Mouse (Mus musculus) heart, embryonic 14.5 days (tissue): ENCODE measurements around the gene Them7. TPM values are rescaled to one million over a fixed set of nuclear protein-coding genes. Genes with fewer than 3 reads are reported as not detected.

Experiments
- ATAC-seq: fragments of 200-750 bp; cut with Nextera tagmentation; 2 replicates; pipeline ENCODE4 v1.8.0; 2017; ENCODE audit warnings: low read depth, moderate TSS enrichment; ENCODE audit not compliant: insufficient number of reproducible peaks, insufficient read depth, low FRiP score
- H3K27ac ChIP-seq, 2 experiments: fragments of 200-500 bp in 1 of 2; fragments of 300-500 bp in 1 of 2; sonication (generic) in 1 of 2; replicated peaks in 1 of 2; 2 replicates each; pipeline ENCODE4 v1.5.1; 2012 to 2014; ENCODE audit warnings: low read depth in 2 of 2, low read length in 2 of 2, control low read depth in 1 of 2, mild to moderate bottlenecking in 1 of 2, mixed read lengths in 1 of 2; ENCODE audit not compliant: control insufficient read depth in 1 of 2, insufficient read depth in 1 of 2
- H3K27me3 ChIP-seq: fragments of 300-500 bp; sonication (generic); 2 replicates; pipeline ENCODE4 v1.6.1; 2014; ENCODE audit warnings: mild to moderate bottlenecking, low read length, control low read depth; ENCODE audit not compliant: control insufficient read depth, insufficient read depth
- H3K36me3 ChIP-seq: fragments of 300-500 bp; sonication (generic); 2 replicates; pipeline ENCODE4 v1.6.1; 2014; ENCODE audit warnings: mild to moderate bottlenecking, control low read depth, low read length, mixed read lengths; ENCODE audit not compliant: control insufficient read depth, insufficient read depth
- H3K4me1 ChIP-seq, 2 experiments: fragments of 200-500 bp in 1 of 2; fragments of 300-500 bp in 1 of 2; sonication (generic) in 1 of 2; 2 replicates each; pipeline ENCODE4 v1.6.1; 2012 to 2014; ENCODE audit warnings: low read length in 2 of 2, control low read depth in 1 of 2, mixed read lengths in 1 of 2; ENCODE audit not compliant: control insufficient read depth in 2 of 2, insufficient read depth in 2 of 2
- H3K4me2 ChIP-seq: fragments of 300-500 bp; sonication (generic); 2 replicates; pipeline ENCODE4 v1.6.1; 2014; ENCODE audit warnings: mild to moderate bottlenecking, low read length
- H3K4me3 ChIP-seq, 2 experiments: fragments of 200-500 bp in 1 of 2; fragments of 300-500 bp in 1 of 2; sonication (generic) in 1 of 2; 2 replicates each; pipeline ENCODE4 v1.5.1; 2012 to 2014; ENCODE audit warnings: low read length in 2 of 2, mild to moderate bottlenecking in 2 of 2, control low read depth in 1 of 2, low read depth in 1 of 2, moderate library complexity in 1 of 2; ENCODE audit not compliant: control insufficient read depth in 1 of 2, insufficient read depth in 1 of 2
- H3K9ac ChIP-seq: fragments of 300-500 bp; sonication (generic); 2 replicates; pipeline ENCODE4 v1.6.1; 2014; ENCODE audit warnings: mild to moderate bottlenecking, low read length
- H3K9me3 ChIP-seq: fragments of 300-500 bp; sonication (generic); 2 replicates; pipeline ENCODE4 v1.6.1; 2016; ENCODE audit warnings: low read length, control low read depth; ENCODE audit not compliant: control insufficient read depth
- WGBS: fragments of 180-500 bp; shearing (Covaris S2); extraction: QIAGEN DNeasy Blood & Tissue Kit; methylation state at CpG from one replicate; pipeline ENCODE4 v1.1.7; 2014; 5-methylcytosine and 5-hydroxymethylcytosine counted together
- polyA plus RNA-seq: library from polyadenylated mRNA; unstranded; fragments of >200 nt; fragmentation: Nextera tagmentation; extraction: Ambion mirVana; gene quantifications from 2 replicates; pipeline ENCODE4 v1.2.1, GENCODE M21; 2014

Gene Them7
- polyA plus RNA-seq, 1 experiment from 2014 or later: 1.1 TPM

GRCm38 (mm10) chr2:105398636-105399084 is 174.5 kb downstream of the Them7 start:
- peak overlapping the region; percentile 73 for H3K4me2 ChIP-seq
- H3K4me3 ChIP-seq: peak overlapping the region; percentile 71 to 85
- H3K27ac ChIP-seq: peak overlapping the region; percentile 92 to 94
- peak overlapping the region; percentile 92 for H3K9ac ChIP-seq
- WGBS: 0% methylated on average over 31 of the region's 31 CpGs
- H3K36me3 ChIP-seq: peaks cover 19% of the 10 kb centered on the region
- no peaks in the 10 kb centered on the region for H3K27me3 ChIP-seq
- H3K4me1 ChIP-seq: peaks cover 18 to 35% of the 10 kb centered on the region in 2 experiments
- peak; percentile 49 for ATAC-seq
- no peaks in the 10 kb centered on the region for H3K9me3 ChIP-seq

- H3K9me3 ChIP-seq: no peaks in the 10 kb centered on the region
Observed at GRCm38 (mm10) chr2:105399085-105399891, 175.2 kb downstream of the Them7 start, which contains the start of gene Rcn1. Rcn1 (minus strand) TSS chr2:105399319.

GRCm38 (mm10) chr2:105400558-105400957 is 176.4 kb downstream of the Them7 start:
- Histone ChIP-seq H3K36me3 (peaks cover 6% of the 10 kb centered on the region; the same call in 1 of the 2 replicates), H3K4me1 (peaks cover 18 to 32% of the 10 kb centered on the region in 2 experiments), H3K4me2 (no peak overlapping the region), H3K9ac (no peak overlapping the region), H3K4me3 (no peak overlapping the region), H3K27ac (no peak overlapping the region), H3K9me3 (no peaks in the 10 kb centered on the region), H3K27me3 (no peaks in the 10 kb centered on the region)
- whole genome bisulfite sequencing: 81% methylated on average over 4 of the region's 4 CpGs
- ATAC-seq: no peak

More at GRCm38 (mm10) chr2:105399085-105399891, 175.2 kb downstream of the Them7 start, which contains the start of gene Rcn1:
- Histone ChIP-seq H3K9ac (peak within 1 kb of the TSS; percentile 92), H3K4me3 (peak within 1 kb of the TSS; percentile 71 to 85), H3K27ac (peak within 1 kb of the TSS; percentile 92 to 94), H3K4me2 (peak within 1 kb of the TSS; percentile 73), H3K27me3 (no peaks in the 10 kb centered on the region), H3K4me1 (peaks cover 18 to 35% of the 10 kb centered on the region in 2 experiments), H3K36me3 (peaks cover 13% of the 10 kb centered on the region)
- peak; percentile 95 for ATAC-seq
- under 1% methylated on average over 57 of the region's 57 CpGs for WGBS

GRCm38 (mm10) chr2:105402180-105402579 is 178.1 kb downstream of the Them7 start:
- no peak overlapping the region for H3K9ac ChIP-seq
- no peak overlapping the region for H3K4me3 ChIP-seq
- WGBS: 89% methylated on average over 2 of the region's 2 CpGs
- no peak overlapping the region for H3K4me2 ChIP-seq
- no peaks in the 10 kb centered on the region for H3K27me3 ChIP-seq
- peaks cover 8 to 17% of the 10 kb centered on the region in 2 experiments for H3K4me1 ChIP-seq
- H3K9me3 ChIP-seq: no peaks in the 10 kb centered on the region
- no peak for ATAC-seq
- H3K36me3 ChIP-seq: no peaks in the 10 kb centered on the region
- no peak overlapping the region for H3K27ac ChIP-seq

DNA sequence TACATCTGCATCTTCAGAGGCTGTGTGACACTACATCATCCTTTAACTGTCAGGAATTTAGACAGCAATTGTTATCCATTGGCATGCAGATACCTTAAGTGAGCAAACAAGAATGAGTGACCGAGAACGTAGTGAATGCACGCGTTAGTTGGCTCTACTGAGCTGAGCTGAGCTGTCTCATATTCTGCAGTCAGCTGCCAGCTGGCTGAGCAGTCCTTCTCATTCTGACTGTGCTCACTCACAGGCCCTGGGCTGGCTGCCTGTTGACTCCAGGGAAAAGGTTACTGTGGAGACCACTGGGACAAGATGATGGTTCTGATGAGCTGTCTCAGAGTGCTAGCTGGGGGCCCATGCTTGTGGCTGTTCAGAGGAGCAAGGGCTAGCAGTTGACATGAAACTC is 184.4 kb downstream of the Them7 start:
- Histone ChIP-seq H3K4me3 (no peak overlapping the region), H3K4me2 (no peak overlapping the region), H3K9me3 (no peaks in the 10 kb centered on the region), H3K36me3 (no peaks in the 10 kb centered on the region), H3K27me3 (no peaks in the 10 kb centered on the region; the same call in 1 of the 2 replicates), H3K27ac (no peak overlapping the region), H3K9ac (no peak overlapping the region), H3K4me1 (peaks cover 2% of the 10 kb centered on the region in 2 experiments; a peak in 2 of 4 replicates)
- no peak for ATAC-seq
- WGBS: 42% methylated on average over 4 of the region's 4 CpGs

DNA sequence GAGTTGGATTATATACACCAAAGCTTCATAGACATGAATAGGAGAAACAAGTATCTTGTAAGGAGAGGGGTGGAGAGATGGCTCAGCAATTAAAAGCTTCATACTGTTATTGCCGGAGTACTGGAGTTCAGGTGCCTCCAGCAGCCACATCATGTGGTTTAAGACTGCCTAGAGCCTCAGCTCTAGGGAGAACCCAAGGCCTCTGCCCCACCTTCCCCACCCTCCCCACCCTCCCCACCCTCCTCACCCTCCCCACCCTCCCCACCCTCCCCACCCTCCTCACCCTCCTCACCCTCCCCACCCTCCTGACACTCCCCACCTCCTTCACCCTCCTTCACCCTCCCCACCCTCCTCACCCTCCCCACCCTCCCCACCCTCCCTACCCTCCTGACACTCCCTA is 185.1 kb downstream of the Them7 start:
- Histone ChIP-seq H3K9ac (no peak overlapping the region), H3K4me3 (no peak overlapping the region), H3K27ac (no peak overlapping the region), H3K4me2 (no peak overlapping the region), H3K27me3 (no peaks in the 10 kb centered on the region; the same call in 1 of the 2 replicates), H3K4me1 (peaks cover 2% of the 10 kb centered on the region in 2 experiments; a peak in 2 of 4 replicates), H3K36me3 (no peaks in the 10 kb centered on the region), H3K9me3 (no peaks in the 10 kb centered on the region)
- WGBS: 94% methylated on average over 1 of the region's 1 CpGs
- no peak for ATAC-seq

DNA sequence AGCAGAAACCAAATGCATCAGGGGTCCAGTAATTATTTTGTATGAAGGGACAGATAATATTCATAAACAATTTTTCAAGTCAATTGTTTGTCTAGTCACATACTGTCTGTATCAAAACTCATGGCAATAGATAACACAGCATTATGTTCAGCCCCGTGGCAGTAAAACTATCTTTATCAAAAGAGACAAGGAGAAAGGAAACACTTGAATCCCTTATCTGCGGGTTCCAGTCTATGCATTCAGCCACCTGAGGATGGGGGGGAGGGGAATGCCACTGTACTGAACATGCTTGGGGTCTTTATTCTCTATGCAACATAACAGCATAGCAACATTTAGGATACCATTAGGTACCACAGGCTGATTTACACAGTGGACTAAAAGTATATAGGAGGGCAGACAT is 190.2 kb downstream of the Them7 start:
- no peak overlapping the region for H3K9ac ChIP-seq
- H3K36me3 ChIP-seq: no peaks in the 10 kb centered on the region
- WGBS: 15% methylated on average over 2 of the region's 2 CpGs
- H3K27me3 ChIP-seq: no peaks in the 10 kb centered on the region; the same call in 1 of the 2 replicates
- no peak overlapping the region for H3K4me3 ChIP-seq
- no peak for ATAC-seq
- no peak overlapping the region for H3K4me2 ChIP-seq
- H3K9me3 ChIP-seq: no peaks in the 10 kb centered on the region
- peaks cover 0 to 5% of the 10 kb centered on the region in 2 experiments; a peak in 2 of 4 replicates for H3K4me1 ChIP-seq
- no peak overlapping the region for H3K27ac ChIP-seq
